8 mouse cellular contexts compared by ENCODE assay signal in genomic region chr11:85261192-85261591, GRCm38 (mm10). TPM values are rescaled to one million over a fixed set of nuclear protein-coding genes. Genes with fewer than 3 reads are reported as not detected.
DNase-seq lines count a peak whose midpoint lies in the region; ATAC-seq and TF ChIP-seq lines count a peak whose summit lies in the region.
"Had no signal": no experiment of that assay in that cellular context is flagged by ENCODE, and none has a peak within 500 bp of the region (broad histone marks: within the 10 kb centered on the region; RNA-seq: fewer than 3 reads in every experiment).

No protein-coding gene starts in this region.

- H3K4me3 ChIP-seq in ES-E14 (ENCODE audit: insufficient read depth in 1 of 2, low read depth in 1 of 2, low read length in 2 of 2, poor library complexity in 1 of 2, severe bottlenecking in 1 of 2), result no peak overlapping the region
- no peak overlapping the region for H3K4me3 ChIP-seq in spleen, adult 2 months (ENCODE audit: extremely low read depth, insufficient read depth, insufficient read length)
- H3K4me3 ChIP-seq: liver, embryonic 15.5 days had no signal

- 18% methylated on average over 7 of the region's 7 CpGs for WGBS in spleen, adult 2 months

- no peaks in the 10 kb centered on the region for H3K4me1 ChIP-seq in ES-E14 (ENCODE audit: control insufficient read depth in 2 of 2, insufficient read depth in 2 of 2, low read length in 2 of 2, poor library complexity in 1 of 2)
- H3K4me1 ChIP-seq in spleen, adult 2 months (ENCODE audit: control insufficient read depth, insufficient read depth, insufficient read length), result no peaks in the 10 kb centered on the region

- in situ Hi-C loops in ES-E14 (cut with MboI; ENCODE audit: low sequenced_read_pairs in 2 of 2, unreplicated experiment in 2 of 2), result no loop called here

- peak; percentile 85 for ATAC-seq in megakaryocyte, adult 5-6 weeks (ENCODE audit: poor library complexity, severe bottlenecking)

- H3K9ac ChIP-seq in ES-E14 (ENCODE audit: insufficient read depth, low read depth, low read length, poor library complexity, severe bottlenecking), result no peak overlapping the region
- H3K9ac ChIP-seq: liver, embryonic 15.5 days had no signal

- H3K27ac ChIP-seq in ES-E14 (ENCODE audit: insufficient read depth, low read depth, low read length, poor library complexity, severe bottlenecking), result no peak overlapping the region
- no peak overlapping the region for H3K27ac ChIP-seq in spleen, adult 2 months (ENCODE audit: insufficient read depth, low read length)
- H3K27ac ChIP-seq: liver, embryonic 15.5 days had no signal

- TF ChIP-seq POLR2A in spleen, adult 2 months (IDR thresholded peaks at IDR 0.05; ENCODE audit: low read depth, low read length), result no peak

- peak; percentile 67 for DNase-seq in CD4-positive helper T cell, adult 2 months (ENCODE audit: low read depth, low spot score)
- peak; percentile 74 for DNase-seq in ES-E14 (ENCODE audit: low read depth, low spot score)
- peak; percentile 75 for DNase-seq in c-Kit-positive CD71-positive TER-119-positive erythroid progenitor cells, embryonic 14.5 days (ENCODE audit: low spot score)
- peak; percentile 45 to 65 for DNase-seq in gastrocnemius, adult 8-10 months (ENCODE audit: low spot score in 2 of 2)
- peak; percentile 41 for DNase-seq in layer of hippocampus, adult 9-10 months (ENCODE audit: low spot score)
- peak; percentile 37 to 64 for DNase-seq in spleen, adult 2 months (ENCODE audit: low read depth in 1 of 2, low spot score in 2 of 2)

- peak; percentile 22; the same call in 1 of the 2 replicates for TF ChIP-seq CTCF in spleen, adult 2 months (IDR thresholded peaks at IDR 0.05; ENCODE audit: extremely low read depth, insufficient read depth, insufficient read length, insufficient replicate concordance)

- H3K27me3 ChIP-seq in spleen, adult 2 months (ENCODE audit: control insufficient read depth, insufficient read depth, low read length), result no peaks in the 10 kb centered on the region
- H3K27me3 ChIP-seq: liver, embryonic 15.5 days had no signal

- no peaks in the 10 kb centered on the region for H3K9me3 ChIP-seq in ES-E14 (ENCODE audit: control insufficient read depth, insufficient read depth, low read depth, low read length)
- H3K9me3 ChIP-seq: liver, embryonic 15.5 days had no signal

- no peaks in the 10 kb centered on the region for H3K36me3 ChIP-seq in ES-E14 (ENCODE audit: control insufficient read depth, insufficient read depth, low read length, poor library complexity, severe bottlenecking)
- no peaks in the 10 kb centered on the region for H3K36me3 ChIP-seq in spleen, adult 2 months (ENCODE audit: control insufficient read depth, insufficient read depth, low read length)
- H3K36me3 ChIP-seq: liver, embryonic 15.5 days had no signal

TF ChIP-seq in ES-E14, 5 proteins besides CTCF, POLR2A, EP300 and RAD21:
- no peak for TF ChIP-seq CHD2 (IDR thresholded peaks at IDR 0.05; ENCODE audit: low read depth, low read length)
- no peak for TF ChIP-seq HCFC1 (IDR thresholded peaks at IDR 0.05; ENCODE audit: borderline replicate concordance, insufficient read depth, low read length)
- TF ChIP-seq ZC3H11A (IDR thresholded peaks at IDR 0.05; ENCODE audit: borderline replicate concordance, low read depth, low read length), result no peak
- no peak for TF ChIP-seq MAFK (IDR thresholded peaks at IDR 0.05; ENCODE audit: insufficient read depth, low read depth, low read length)
- TF ChIP-seq ZNF384 (IDR thresholded peaks at IDR 0.05; ENCODE audit: low read depth, low read length), result no peak

RNA-seq across cellular contexts. Expression of gene Appbp2, which starts 26.3 kb away (rescaled TPM):
- total RNA-seq in ES-E14 (2012; rRNA removed), result 23.6 and 37.2 TPM in 2 replicates
- total RNA-seq in gastrocnemius, adult 8-10 months (2022), result 1 to 10 TPM; 7.6 to 8.0 (median 7.7) TPM
- total RNA-seq in megakaryocyte, adult 5-6 weeks (2015), result 31.3 and 32.5 TPM in 2 replicates
- 20.7 and 25.5 TPM in 2 replicates for total RNA-seq in megakaryocyte, adult 5-6 weeks (2017)
- 5.7 and 7.4 TPM in 2 replicates for polyA plus RNA-seq in spleen, adult 2 months (2012; rRNA removed)

RNA-seq across cellular contexts. Expression of gene Ppm1d, which starts 49.9 kb away (rescaled TPM):
- 15.4 and 18.2 TPM in 2 replicates for total RNA-seq in ES-E14 (2012; rRNA removed)
- 1 to 10 TPM; 4.4 to 6.4 (median 5.0) TPM for total RNA-seq in gastrocnemius, adult 8-10 months (2022)
- total RNA-seq in megakaryocyte, adult 5-6 weeks (2015), result 27.5 and 30.6 TPM in 2 replicates
- 13.2 and 14.0 TPM in 2 replicates for total RNA-seq in megakaryocyte, adult 5-6 weeks (2017)
- 6.1 and 6.7 TPM in 2 replicates for polyA plus RNA-seq in spleen, adult 2 months (2012; rRNA removed)
